Mouse (Mus musculus): Measurements from ENCODE around the gene Fmn2.
A peak's percentile ranks its signal among the peaks of the same experiment; 100 is the strongest.

Gene Fmn2

DNA sequence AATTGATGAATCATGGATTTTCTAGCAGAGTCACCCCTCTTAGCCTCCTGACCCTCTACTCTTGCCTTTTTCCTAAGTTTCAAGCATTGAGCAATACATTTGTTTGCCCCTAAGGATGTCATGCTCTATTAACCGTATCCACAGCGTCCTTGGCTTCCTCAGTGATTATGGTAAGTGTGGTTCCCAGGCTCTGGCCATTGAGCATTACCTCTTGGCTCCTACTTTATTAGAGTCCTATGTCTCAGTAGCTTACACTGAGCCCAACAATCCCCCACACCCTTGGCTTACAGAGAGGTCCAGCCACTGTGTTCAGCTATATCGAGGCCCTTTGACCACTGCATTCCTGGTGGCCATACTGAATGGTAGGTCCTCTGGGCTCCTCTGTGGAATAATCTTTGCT lies 265.2 kb downstream of the Fmn2 start:
- no peak for DNase-seq (ENCODE audit: inconsistent age in 2 of 2, low spot score in 1 of 2)

- DNase-seq (ENCODE audit: inconsistent age in 2 of 2, low spot score in 1 of 2): peak; percentile 23 to 66
These were observed 270.3 kb downstream of the Fmn2 start for GRCm38 (mm10) chr1:174771871-174772281.

- no peak for DNase-seq (ENCODE audit: inconsistent age in 2 of 2, low spot score in 1 of 2)
These were observed 279.4 kb downstream of the Fmn2 start for GRCm38 (mm10) chr1:174781037-174781436.

- DNase-seq (ENCODE audit: inconsistent age in 2 of 2, low spot score in 1 of 2): no peak
These were observed 287.0 kb downstream of the Fmn2 start for GRCm38 (mm10) chr1:174788617-174789016.

DNA sequence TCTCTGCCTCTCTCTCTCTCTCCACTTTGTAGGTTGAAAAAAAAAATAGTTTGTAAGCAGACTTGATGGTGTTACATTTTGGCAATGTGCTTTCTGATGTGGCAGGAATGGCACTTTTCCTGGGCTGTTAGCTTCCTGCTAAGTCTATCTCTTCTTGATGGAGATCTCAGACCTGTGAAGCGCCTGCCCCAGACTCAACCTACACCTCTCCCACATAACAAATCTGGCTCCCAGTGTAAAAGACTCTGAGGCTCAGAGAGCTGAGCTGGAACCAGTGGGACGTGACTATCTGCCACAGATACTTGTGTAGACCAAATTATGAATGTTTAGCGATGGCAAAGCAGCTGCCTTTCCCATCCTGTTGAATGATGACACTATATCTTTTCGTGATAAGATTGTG lies 310.2 kb downstream of the Fmn2 start:
- DNase-seq (ENCODE audit: inconsistent age in 2 of 2, low spot score in 1 of 2): no peak

DNA sequence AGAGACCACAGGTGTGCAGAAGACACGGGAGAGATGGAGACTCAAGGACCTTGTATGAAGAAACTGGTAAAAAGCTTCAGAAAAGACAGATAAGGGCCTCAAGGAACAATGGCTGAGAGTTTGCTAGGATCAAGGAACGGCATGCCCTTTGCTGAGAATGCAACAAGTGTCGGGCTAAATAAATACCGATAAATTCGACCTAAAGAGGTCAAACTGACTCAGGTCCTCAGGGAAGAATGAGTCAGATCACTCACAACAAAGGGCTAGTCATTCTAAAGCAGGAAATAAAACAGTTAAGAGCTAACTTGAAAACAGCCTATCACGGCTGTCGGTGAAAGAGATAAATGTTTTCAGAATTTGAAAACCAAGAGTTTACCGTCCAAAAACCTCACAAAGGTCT lies 324.9 kb downstream of the Fmn2 start:
- no peak for DNase-seq (ENCODE audit: inconsistent age in 2 of 2, low spot score in 1 of 2)

DNA sequence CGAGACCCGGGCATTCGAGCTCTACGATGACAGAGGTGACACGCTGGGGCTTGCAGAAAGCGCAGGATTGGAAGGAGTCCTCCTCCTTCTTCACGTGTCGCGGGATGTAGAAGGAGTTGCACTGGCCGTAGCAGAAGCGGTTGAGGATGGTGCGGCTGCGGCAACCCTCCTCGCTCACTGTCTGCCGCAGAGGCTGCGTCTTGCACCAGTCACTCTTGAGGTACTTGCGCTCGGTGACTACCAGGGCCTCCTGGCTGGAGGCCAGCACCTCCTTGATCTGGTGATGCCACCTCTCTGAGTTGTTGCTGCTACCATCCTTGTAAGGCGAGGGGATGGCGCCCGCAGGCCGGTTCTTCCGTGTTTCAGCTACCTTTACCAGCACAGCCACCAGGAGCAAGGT lies 335.2 kb downstream of the Fmn2 start:
- DNase-seq (ENCODE audit: inconsistent age in 2 of 2, low spot score in 1 of 2): no peak

GRCm38 (mm10) chr1:174844786-174845185 lies 343.2 kb downstream of the Fmn2 start:
- DNase-seq (ENCODE audit: inconsistent age in 2 of 2, low spot score in 1 of 2): no peak

DNA sequence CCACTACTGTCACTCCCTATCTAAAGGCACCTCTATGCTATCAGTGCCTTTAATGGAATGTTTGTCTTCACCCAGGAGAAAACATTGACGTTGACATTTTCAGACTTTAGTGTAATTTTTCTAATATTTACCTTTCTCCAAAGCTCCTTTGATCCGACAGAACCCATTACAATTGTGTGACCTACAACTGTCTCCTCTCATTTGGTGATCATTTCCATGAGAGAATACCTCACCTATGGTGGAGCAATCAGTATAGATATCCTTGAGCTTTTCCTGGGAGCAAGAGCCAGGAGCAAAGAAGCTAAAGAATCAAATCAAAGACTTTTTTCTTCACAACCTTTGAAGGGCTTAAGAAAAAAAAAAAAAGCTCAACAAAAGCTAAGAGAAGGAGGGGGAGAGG lies 354.6 kb downstream of the Fmn2 start:
- no peak for DNase-seq (ENCODE audit: inconsistent age in 2 of 2, low spot score in 1 of 2)

- no peak for DNase-seq (ENCODE audit: inconsistent age in 2 of 2, low spot score in 1 of 2)
These were observed 358.9 kb downstream of the Fmn2 start for GRCm38 (mm10) chr1:174860407-174861118.

Measured in adrenal gland, adult (tissue).